Mouse (Mus musculus): ENCODE results near the gene Il34. TPM values are rescaled to one million over a fixed set of nuclear protein-coding genes. Genes with fewer than 3 reads are reported as not detected.

The Il34 gene
- polyA plus RNA-seq, 1 experiment from 2014 or later = 0.24 TPM

DNA sequence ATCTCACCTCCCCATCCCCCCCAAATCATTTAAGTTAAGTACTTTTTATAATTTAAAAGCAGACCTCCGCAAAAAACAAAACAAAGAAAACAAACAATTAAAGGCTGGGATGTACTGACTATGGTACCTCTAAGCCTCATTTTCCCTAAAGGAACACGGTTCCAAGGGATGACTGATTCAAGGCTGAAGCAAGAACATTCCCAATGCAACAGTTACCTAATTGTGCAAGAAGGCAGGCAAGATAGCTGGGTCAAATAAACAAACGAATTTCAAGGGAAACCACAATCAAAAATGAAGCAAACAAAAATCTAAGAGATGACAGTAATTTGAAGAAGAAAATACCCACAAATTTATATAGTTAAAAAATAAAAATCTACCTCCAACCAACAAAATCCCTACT, 16.2 kb upstream of the Il34 start:
- DNase-seq (ENCODE audit: low spot score) = no peak
- 87% methylated on average over 3 of the region's 3 CpGs for WGBS
- Histone ChIP-seq H3K9me3 (no peaks in the 10 kb centered on the region), H3K4me1 (no peaks in the 10 kb centered on the region), H3K27ac (replicated peaks) (no peak overlapping the region), H3K27me3 (replicated peaks; ENCODE audit: low read depth, poor library complexity, severe bottlenecking) (no peaks in the 10 kb centered on the region), H3K36me3 (replicated peaks) (peaks cover 100% of the 10 kb centered on the region), H3K4me3 (no peak overlapping the region)

DNA sequence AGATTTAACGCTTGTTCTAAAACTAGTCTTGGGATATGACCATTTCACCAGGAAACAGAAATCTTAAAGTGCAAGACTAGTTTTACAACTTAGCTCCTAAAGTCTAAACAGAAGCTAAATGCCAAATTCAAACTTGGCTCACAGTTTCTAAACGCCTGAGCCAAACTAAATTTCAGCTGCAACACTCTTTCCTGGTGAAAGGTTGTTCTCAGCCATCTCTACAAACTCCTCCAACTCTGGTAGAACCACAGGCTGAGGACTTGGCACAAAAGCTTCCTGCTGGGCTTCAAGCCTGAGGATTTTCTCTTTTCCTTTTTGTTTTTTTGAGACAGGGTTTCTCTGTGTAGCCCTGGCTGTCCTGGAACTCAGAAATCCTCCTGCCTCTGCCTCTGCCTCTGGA, 14.5 kb upstream of the Il34 start:
- Histone ChIP-seq H3K4me3 (no peak overlapping the region), H3K27me3 (replicated peaks; ENCODE audit: low read depth, poor library complexity, severe bottlenecking) (no peaks in the 10 kb centered on the region), H3K4me1 (no peaks in the 10 kb centered on the region), H3K27ac (replicated peaks) (no peak overlapping the region), H3K36me3 (replicated peaks) (peaks cover 100% of the 10 kb centered on the region), H3K9me3 (no peaks in the 10 kb centered on the region)
- WGBS = 91% methylated on average over 2 of the region's 2 CpGs
- no peak for DNase-seq (ENCODE audit: low spot score)

GRCm38 (mm10) chr8:110818593-110818992, 12.9 kb upstream of the Il34 start:
- no peak for DNase-seq (ENCODE audit: low spot score)
- Histone ChIP-seq H3K9me3 (no peaks in the 10 kb centered on the region), H3K27ac (replicated peaks) (no peak overlapping the region), H3K36me3 (replicated peaks) (peaks cover 100% of the 10 kb centered on the region), H3K4me3 (no peak overlapping the region), H3K4me1 (no peaks in the 10 kb centered on the region), H3K27me3 (replicated peaks; ENCODE audit: low read depth, poor library complexity, severe bottlenecking) (no peaks in the 10 kb centered on the region)
- 91% methylated on average over 3 of the region's 3 CpGs for WGBS

DNA sequence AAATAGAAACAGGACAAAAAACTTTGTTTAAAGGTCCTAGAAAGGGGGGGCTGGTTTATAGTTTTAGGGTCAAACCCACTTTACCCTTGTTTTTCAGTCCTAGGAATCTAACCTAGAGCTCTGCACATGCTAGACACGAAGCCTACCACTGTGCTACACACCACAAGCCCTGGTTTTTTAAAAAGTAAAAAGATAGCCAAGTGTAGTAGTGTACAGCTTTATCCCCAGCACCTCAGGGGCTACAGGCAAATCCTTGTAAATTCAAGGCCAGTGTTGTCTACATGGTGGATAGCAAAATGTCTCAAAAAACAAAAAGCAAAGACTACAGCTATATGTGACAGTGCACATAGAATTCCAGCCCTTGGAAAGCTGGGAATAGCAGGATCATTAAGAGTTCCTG, 11.3 kb upstream of the Il34 start:
- no peaks in the 10 kb centered on the region for H3K4me1 ChIP-seq
- H3K4me3 ChIP-seq = no peak overlapping the region
- no peaks in the 10 kb centered on the region for H3K9me3 ChIP-seq
- H3K36me3 ChIP-seq (replicated peaks) = peaks cover 100% of the 10 kb centered on the region
- H3K27ac ChIP-seq (replicated peaks) = no peak overlapping the region
- no peak for DNase-seq (ENCODE audit: low spot score)
- WGBS = 91% methylated on average over 1 of the region's 1 CpGs
- H3K27me3 ChIP-seq (replicated peaks; ENCODE audit: low read depth, poor library complexity, severe bottlenecking) = no peaks in the 10 kb centered on the region

- 79% methylated on average over 3 of the region's 3 CpGs for WGBS
- no peaks in the 10 kb centered on the region for H3K9me3 ChIP-seq
- peaks cover 100% of the 10 kb centered on the region for H3K36me3 ChIP-seq (replicated peaks)
Measured at GRCm38 (mm10) chr8:110815308-110815707, 9.6 kb upstream of the Il34 start.

DNA sequence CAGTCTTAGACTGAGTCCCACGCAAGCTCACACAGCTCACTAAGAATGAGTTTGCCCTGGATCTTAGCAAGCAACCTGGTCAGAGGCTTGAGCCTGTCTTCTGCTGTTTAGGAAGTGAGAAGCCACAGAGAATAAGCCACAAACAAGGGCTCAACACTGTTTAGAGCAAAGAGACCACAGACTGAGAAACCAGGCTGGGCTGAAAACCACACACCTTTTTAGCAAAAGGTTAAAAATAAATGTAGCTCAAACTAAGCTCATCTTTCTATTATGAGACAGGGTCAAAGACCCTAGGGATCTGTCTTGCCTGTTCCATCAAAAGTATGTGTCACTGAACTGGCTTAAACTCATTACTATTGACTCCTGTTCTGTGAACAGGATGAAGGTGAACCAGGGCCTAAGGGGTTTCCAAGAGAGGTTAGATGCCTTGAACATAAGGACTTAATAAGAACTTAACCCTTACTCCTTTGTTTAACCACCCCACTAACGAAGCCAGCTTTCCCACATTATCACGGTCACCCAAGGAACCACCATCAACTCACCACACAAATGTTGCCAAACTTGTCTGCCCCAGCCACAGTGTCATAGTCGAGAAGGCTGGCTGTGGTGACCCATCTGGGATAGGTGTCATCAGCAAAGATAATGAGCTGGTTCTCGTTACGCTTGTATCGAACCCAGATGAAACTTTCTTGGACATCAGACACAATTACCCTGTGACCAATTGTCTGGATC, 7.5 kb upstream of the Il34 start:
- 92% methylated on average over 7 of the region's 7 CpGs for WGBS
- Histone ChIP-seq H3K4me3 (no peak overlapping the region), H3K9me3 (no peaks in the 10 kb centered on the region), H3K36me3 (replicated peaks) (peaks cover 99% of the 10 kb centered on the region), H3K27me3 (replicated peaks; ENCODE audit: low read depth, poor library complexity, severe bottlenecking) (no peaks in the 10 kb centered on the region), H3K4me1 (0 out of 2 replicates have a peak, but pooled peaks cover 6% of the 10 kb centered on the region), H3K27ac (replicated peaks) (no peak overlapping the region)
- DNase-seq (ENCODE audit: low spot score) = no peak

More at GRCm38 (mm10) chr8:110815308-110815707, 9.6 kb upstream of the Il34 start:
- no peak overlapping the region for H3K4me3 ChIP-seq
- H3K27ac ChIP-seq (replicated peaks) = no peak overlapping the region
- H3K4me1 ChIP-seq = no peaks in the 10 kb centered on the region
- DNase-seq (ENCODE audit: low spot score) = no peak
- no peaks in the 10 kb centered on the region for H3K27me3 ChIP-seq (replicated peaks; ENCODE audit: low read depth, poor library complexity, severe bottlenecking)

DNA sequence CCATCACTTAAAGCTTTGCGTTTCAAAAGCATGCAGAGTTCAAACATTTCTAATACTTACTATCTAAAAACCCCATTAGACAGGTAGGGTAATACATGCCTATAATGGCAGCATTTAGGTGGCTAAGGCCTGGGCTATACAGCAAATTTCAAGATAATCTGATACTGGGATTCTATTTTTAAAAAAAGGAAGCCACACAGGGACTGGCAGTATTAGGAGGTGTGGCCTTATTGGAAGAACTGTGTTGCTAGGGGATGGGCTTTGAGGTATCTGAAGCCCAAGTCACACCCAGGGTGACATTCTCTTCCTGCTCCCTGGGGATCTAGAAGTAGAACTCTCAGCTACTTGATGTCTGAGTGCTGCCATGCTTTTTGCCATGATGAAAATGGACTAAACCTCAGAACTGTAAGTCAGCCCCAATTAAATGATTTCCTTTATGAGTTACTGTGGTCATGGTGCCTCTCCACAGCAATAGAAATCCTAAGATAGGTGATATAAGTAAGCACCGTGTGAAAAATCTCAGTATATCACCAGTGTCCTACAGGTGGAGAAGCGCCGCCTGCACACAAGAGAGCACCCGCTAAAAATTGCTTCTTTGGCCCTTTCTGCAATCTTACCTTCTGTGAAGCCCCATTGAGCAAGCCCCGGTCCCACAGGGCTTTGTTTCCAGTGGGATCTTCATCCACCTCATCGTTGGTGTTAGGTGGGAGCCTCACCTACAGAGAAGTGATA, 6.8 kb upstream of the Il34 start:
- Histone ChIP-seq H3K27me3 (replicated peaks; ENCODE audit: low read depth, poor library complexity, severe bottlenecking) (no peaks in the 10 kb centered on the region), H3K9me3 (no peaks in the 10 kb centered on the region), H3K36me3 (replicated peaks) (peaks cover 92% of the 10 kb centered on the region), H3K27ac (replicated peaks) (no peak overlapping the region), H3K4me1 (0 out of 2 replicates have a peak, but pooled peaks cover 6% of the 10 kb centered on the region), H3K4me3 (no peak overlapping the region)
- WGBS = 94% methylated on average over 7 of the region's 7 CpGs
- no peak for DNase-seq (ENCODE audit: low spot score)

- peaks cover 85% of the 10 kb centered on the region for H3K36me3 ChIP-seq (replicated peaks)
Measured at GRCm38 (mm10) chr8:110811793-110812192, 6.1 kb upstream of the Il34 start.

GRCm38 (mm10) chr8:110811116-110811515, 5.4 kb upstream of the Il34 start:
- no peak for DNase-seq (ENCODE audit: low spot score)
- Histone ChIP-seq H3K36me3 (replicated peaks) (peaks cover 78% of the 10 kb centered on the region), H3K4me1 (0 out of 2 replicates have a peak, but pooled peaks cover 6% of the 10 kb centered on the region), H3K27me3 (replicated peaks; ENCODE audit: low read depth, poor library complexity, severe bottlenecking) (no peaks in the 10 kb centered on the region), H3K9me3 (no peaks in the 10 kb centered on the region), H3K27ac (replicated peaks) (no peak overlapping the region), H3K4me3 (no peak overlapping the region)
- WGBS = 94% methylated on average over 3 of the region's 3 CpGs

More at GRCm38 (mm10) chr8:110811793-110812192, 6.1 kb upstream of the Il34 start:
- no peak for DNase-seq (ENCODE audit: low spot score)
- no peak overlapping the region for H3K27ac ChIP-seq (replicated peaks)
- 93% methylated on average over 7 of the region's 7 CpGs for WGBS
- H3K4me3 ChIP-seq = no peak overlapping the region
- no peaks in the 10 kb centered on the region for H3K27me3 ChIP-seq (replicated peaks; ENCODE audit: low read depth, poor library complexity, severe bottlenecking)
- 0 out of 2 replicates have a peak, but pooled peaks cover 6% of the 10 kb centered on the region for H3K4me1 ChIP-seq
- no peaks in the 10 kb centered on the region for H3K9me3 ChIP-seq

GRCm38 (mm10) chr8:110810481-110811065, 4.8 kb upstream of the Il34 start:
- Histone ChIP-seq H3K4me3 (no peak overlapping the region), H3K27ac (replicated peaks) (no peak overlapping the region), H3K9me3 (no peaks in the 10 kb centered on the region), H3K27me3 (replicated peaks; ENCODE audit: low read depth, poor library complexity, severe bottlenecking) (no peaks in the 10 kb centered on the region), H3K4me1 (peaks cover 10% of the 10 kb centered on the region), H3K36me3 (replicated peaks) (peaks cover 73% of the 10 kb centered on the region)
- DNase-seq (ENCODE audit: low spot score) = no peak
- 92% methylated on average over 7 of the region's 7 CpGs for WGBS

DNA sequence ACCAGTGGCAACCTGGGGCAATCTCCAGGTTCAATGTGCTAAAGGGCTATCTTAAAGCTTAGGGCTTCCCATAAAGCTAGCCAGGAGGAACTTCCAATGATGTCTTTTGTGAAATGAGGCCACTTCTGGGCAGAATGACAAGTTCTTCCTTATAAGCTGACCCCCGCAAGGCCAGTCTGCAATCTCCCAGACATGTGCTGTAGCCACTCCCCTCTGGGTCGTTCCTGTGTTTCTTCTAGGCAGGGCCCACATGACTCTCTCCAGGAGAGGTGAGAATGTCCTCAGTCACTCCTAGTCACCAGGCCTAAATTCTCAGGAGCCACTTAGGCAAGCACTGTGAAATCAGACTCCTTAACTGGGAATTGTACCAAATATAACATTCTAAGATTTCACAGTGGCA, 4.1 kb upstream of the Il34 start:
- no peak for DNase-seq (ENCODE audit: low spot score)
- Histone ChIP-seq H3K27me3 (replicated peaks; ENCODE audit: low read depth, poor library complexity, severe bottlenecking) (no peaks in the 10 kb centered on the region), H3K4me3 (no peak overlapping the region), H3K36me3 (replicated peaks) (peaks cover 65% of the 10 kb centered on the region), H3K9me3 (no peaks in the 10 kb centered on the region), H3K4me1 (peaks cover 11% of the 10 kb centered on the region), H3K27ac (replicated peaks) (no peak overlapping the region)
- WGBS = 71% methylated on average over 2 of the region's 2 CpGs

DNA sequence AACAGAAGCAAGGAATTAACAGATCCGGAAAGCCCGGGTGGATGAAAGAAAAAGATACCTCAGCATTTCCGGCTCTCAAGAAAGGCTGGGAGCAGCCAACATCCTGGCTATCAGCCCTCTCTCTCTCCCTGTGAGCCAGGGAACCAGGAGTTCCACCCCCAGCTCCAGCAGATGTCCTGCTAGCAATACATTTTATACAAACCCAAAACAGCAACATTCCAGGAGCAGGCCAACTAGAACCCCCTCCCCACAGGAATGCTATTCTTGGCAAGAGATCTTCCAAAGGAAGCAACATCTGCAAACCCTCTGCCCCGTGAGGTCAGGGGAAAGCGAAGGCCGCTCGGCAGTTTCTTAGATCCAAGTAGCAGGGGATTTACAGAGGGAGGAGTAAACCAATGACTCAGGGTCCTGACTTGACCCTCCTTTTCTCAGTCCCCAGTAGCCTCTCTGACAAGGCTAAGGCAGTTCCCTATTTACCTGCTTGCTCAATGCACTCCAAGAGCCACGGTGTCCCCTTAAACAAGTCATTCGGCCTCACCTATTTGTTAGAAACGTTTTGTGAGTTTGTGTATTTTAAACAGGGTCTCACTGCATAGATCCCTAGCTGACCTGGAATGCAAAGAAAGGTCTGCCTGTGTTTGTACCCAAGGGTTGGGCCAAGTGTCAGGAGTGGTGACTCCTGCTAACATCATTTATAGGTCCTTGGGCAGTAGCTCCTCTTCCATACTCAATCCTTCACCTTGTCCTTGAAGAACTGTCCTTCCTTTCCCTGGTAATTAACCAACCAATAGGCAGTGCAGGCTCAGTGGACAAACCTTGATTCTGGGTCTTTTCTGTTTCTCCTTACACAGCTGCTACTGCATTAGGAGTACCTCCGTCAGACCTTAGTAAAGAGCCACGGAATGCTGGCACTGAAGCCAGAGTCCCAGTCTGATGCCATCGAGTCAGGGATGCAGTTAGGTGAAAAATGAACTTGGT, 3.1 kb upstream of the Il34 start:
- Histone ChIP-seq H3K4me3 (no peak overlapping the region), H3K36me3 (replicated peaks) (peaks cover 55% of the 10 kb centered on the region), H3K4me1 (peaks cover 11% of the 10 kb centered on the region), H3K27ac (replicated peaks) (no peak overlapping the region), H3K9me3 (no peaks in the 10 kb centered on the region), H3K27me3 (replicated peaks; ENCODE audit: low read depth, poor library complexity, severe bottlenecking) (no peaks in the 10 kb centered on the region)
- DNase-seq (ENCODE audit: low spot score) = peak; percentile 34
- 61% methylated on average over 13 of the region's 13 CpGs for WGBS

Data from embryonic facial prominence, embryonic 10.5 days (tissue).